Mouse (Mus musculus): Measurements from ENCODE around the gene Pofut1. TPM values are rescaled to one million over a fixed set of nuclear protein-coding genes. Genes with fewer than 3 reads are reported as not detected.
"Not testable (repeated sequence)": the region's sequence is repeated elsewhere in the genome, so short reads cannot be mapped to it uniquely, and the experiment has no call there.

Pofut1 gene
- total RNA-seq, 2 experiments from 2014 or later, result 16.0 to 20.3 TPM

DNA sequence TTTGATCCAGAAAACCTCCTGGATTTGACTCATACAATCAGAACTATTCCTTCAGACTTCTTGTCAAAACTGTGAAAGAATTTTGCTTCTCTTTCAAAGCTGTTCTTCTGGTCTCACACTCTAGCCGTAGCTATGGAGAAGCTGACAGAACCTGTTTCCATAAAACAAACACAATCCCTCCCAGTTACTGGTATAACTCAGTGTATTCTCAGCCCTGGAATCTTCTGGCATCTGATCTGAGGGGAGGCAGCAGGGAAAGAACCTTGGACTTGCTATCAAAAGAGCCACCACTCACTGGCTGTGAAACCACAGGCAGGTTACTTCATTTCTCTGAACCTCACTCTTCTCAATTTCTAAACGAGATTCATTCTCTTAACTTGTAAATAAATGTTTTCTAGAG is 2.9 kb upstream of the Pofut1 start:
- ATAC-seq (replicated peaks; ENCODE audit: poor library complexity, severe bottlenecking), result no peak

DNA sequence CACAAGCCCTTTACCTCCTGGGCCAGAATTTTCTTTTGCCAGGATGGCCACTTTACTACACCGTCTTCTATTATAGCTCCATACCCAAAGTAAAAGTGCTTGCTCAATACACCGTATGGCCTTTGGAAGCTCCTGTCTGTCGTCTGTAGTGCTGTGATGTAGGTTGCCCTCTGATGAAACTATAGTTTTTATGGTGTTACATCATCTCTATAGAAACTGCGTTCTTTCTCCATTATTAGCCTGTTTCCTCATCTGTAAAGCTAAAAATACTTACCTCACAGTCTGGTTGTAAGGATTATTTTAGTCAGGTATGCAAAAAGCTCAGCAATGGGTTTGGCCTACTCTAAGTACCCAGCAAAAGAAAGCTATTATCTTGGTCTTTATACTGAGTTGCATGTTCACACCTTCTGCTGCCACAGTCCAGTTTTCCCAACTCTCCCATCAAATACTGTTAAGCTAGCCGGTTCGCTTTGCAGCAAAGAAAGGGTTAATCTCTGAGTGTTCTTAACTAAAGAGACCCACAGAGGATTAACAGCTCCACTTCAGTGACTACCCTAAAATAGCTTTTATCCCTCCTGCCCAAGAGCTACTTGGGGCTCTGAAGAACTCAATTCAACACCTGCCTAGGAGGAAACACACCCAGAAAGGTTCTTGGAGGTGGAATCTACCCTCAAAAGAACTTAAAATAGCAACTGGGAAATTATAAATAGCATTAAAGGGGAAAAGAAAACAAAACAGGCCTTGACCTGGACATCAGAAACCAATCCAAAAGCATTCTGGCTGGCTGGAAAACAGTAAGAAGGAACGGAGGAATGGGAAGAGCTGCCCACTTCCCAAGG is 2.1 kb upstream of the Pofut1 start:
- peak; percentile 75 for ATAC-seq (replicated peaks; ENCODE audit: poor library complexity, severe bottlenecking)

DNA sequence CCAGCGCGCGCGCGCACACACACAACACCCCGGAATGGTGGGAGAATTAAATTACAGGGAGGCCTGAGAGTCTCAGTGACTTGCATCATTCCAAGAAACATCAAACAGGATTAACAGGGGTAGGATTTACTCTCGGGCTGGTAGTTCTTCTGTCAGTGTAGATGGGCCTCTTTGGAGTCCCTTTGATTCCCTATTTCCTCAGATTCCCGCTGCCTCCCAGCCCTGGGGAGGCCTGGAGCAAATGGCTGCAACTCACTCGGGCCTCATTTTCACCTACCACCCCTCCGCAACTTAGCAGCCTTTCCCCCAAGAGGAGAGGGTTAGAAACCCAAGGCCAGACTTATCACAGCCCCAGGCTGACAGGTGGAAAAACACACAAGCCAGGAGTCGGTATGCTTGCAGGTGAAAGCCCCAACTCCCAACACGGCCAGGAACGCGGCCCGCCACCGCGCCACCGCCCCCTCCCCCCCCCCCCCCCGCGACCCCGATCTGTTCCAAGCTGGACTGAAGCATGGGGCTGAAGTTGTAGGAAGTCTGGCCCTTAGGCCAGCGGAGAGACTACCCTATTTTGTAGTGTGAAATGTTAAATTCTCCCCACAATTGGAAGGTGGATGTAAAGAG is 1.4 kb upstream of the Pofut1 start:
- ATAC-seq (replicated peaks; ENCODE audit: poor library complexity, severe bottlenecking), result no peak

DNA sequence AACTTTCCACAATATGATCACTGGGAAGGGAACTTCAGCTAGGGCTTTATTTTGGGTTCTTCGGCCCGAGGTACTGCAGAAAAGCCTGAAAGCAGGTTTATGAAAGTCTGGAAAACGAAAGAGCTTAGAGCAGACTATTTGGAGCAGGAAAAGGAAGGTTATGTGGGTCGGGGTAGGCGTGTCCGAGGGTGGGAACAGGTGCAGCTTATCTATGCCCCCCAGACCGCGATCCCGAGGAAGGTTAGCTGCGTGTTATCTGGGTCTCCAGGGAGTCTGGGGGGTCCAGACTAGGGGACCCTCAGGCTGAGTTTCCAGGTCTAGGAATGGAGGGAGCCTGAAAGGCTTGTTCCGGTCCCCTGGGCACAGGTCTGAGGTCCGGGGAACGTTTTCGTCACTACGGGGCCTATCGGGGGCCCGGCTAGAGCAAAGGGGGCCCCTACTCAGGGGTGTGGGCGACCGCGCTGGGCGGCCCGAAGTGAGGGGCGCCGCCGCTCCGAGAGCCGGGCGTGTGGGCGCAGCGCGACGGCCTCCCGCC is 565 bp upstream of the Pofut1 start:
- peak; percentile 17 for ATAC-seq (replicated peaks; ENCODE audit: poor library complexity, severe bottlenecking)

DNA sequence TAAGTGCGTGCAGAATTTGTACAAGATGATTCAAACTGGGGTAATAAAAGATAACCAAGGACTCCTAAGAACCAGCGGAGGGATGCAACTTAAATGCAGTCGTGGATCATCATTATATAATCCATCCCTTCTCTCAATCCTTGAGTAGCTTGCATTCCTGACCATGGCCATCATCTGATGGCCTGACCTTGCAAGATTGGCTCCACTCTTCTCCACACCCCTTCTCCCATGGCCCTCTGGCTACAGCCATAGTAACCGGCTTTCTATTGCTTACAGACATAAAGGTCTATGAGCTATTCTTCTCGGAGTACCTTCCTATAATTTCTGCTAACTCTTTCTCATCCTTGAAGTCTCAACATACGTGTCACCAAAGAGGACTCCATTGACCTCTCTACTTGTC is 823 bp downstream of the Pofut1 start:
- no peak for ATAC-seq (replicated peaks; ENCODE audit: poor library complexity, severe bottlenecking)

DNA sequence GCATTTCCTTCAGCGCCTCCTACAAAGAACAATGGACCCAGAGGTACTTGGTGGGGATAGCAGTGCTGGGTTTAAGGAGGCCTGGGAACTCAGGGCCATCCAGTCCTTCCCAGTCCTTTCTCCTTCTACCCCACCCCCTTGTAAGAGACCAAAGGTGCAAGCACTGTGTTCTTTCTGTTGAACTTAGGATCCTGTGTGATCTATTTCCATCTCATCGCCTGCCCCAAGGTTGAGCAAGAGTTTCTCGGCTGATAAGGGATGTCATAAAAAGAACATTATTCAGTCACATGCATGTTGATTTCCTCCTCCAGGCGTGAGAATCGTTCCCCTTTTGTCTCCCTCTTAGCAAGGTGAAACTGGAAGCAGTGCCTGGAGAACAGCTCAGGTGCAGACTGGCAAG is 8.4 kb downstream of the Pofut1 start:
- peak; percentile 65 for ATAC-seq (replicated peaks; ENCODE audit: poor library complexity, severe bottlenecking)

DNA sequence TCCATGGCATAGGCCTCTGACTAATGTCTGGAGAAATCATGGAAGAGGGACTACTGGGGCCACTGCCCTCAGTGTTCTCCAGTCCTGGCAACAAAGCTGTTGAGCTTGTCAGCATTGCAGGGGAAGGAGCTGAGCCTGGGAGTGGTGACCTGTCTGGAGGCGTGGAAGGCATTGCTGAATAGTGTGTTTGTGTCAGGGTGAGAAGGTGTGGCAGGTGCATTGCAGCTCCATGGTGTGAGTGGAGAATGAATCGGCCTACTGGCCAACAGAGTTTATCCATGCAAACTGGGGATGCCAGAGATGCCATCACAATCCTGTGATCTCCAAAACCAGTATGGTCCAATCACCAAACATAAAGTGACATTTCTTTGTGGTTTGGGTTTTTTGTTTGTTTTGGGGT is 15.3 kb downstream of the Pofut1 start:
- ATAC-seq (replicated peaks; ENCODE audit: poor library complexity, severe bottlenecking), result no peak

DNA sequence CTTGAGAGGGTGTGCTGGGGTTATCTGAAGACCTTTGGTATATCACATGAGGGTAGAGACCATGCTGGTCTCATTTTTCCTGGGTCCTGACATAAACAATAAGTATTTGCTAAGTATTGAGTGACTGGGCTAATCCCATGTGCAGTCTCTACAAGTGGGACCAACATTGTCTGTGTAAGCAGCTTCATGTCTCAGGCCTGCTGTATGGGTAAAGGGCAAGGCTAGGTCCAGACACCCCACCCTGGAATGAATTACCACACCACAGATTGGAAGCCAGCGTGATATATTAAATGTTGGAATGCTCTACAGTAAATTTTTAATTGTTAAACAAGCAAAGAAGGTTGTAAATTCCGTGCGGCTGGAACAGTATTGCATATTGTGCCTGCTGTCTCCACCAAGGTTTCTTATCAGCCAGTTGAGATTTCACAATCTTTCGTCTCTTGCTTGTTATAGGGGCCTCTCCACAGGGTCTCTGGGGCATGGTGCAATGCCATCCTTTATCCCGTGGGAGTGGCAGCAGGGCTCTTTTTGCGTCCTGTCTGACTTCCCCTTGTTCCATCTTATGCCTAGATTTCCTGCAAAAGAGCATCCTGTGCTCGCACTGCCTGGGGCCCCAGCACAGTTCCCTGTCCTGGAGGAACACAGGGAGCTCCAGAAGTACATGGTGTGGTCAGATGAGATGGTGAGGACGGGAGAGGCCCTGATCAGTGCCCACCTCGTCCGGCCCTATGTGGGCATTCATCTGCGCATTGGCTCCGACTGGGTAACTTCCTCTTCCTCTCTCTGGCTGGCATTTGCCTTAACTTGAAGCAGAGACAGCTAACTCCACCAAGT is 17.9 kb downstream of the Pofut1 start:
- ATAC-seq (replicated peaks; ENCODE audit: poor library complexity, severe bottlenecking), result peak; percentile 87

DNA sequence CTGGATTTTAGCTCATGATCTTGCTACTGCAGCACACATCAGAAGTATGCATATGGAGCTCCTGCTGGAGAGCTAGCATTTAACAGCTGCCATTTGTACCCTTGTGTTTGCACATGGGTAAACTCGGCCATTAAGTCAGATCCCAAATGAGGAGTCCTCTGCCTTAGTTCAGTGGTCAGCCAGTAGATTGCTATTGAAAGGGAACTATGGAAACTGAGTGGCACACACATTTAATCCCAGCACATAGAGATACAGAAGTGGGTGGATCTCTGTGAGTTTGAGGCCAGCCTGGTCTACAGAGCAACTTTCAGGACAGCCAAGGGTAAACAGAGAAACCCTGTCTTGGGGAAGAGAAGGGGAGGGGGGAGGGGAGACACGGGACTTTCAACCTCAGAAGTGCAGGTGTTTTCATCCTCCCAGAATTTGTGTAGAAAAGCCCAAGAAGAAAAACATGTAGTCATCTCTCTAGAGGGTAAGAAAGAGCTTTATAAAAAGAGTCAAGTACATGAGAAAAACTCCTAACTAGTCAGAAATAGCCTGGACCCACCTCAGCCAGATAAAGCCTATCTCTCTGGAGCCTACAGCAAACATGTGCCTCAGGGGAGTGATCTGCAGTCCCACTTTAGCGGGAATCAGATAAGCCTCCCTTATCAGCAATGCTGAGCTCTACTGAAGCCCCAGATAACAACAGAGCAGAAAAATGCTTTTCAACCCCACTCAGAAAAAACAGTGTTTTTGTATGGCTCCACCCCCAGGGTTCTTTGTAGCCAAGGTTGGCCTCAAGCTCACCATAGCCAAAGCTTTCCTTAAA is 18.7 kb downstream of the Pofut1 start:
- ATAC-seq (replicated peaks; ENCODE audit: poor library complexity, severe bottlenecking), result peak; percentile 17; the same call in 1 of the 2 replicates

DNA sequence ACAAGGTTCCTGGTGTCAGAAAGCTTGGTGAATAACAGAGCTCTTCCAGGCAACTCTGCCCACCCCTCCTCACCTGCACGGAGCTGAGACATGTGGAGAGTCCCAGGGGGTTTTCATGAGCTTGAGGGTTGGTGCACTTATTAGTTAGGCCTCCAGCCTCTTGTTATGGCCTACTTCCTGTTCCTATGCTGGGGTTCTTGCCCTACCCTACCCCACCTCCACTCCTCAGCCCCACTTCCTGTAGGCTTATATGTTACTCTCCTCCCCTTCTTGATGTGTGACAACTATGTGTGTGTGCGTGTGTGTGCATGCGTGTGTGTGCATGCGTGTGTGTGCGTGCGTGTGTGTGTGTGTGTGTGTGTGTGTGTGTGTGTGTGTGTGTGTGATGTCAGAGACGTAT is 21.7 kb downstream of the Pofut1 start:
- ATAC-seq (replicated peaks; ENCODE audit: poor library complexity, severe bottlenecking), result peak; percentile 40

DNA sequence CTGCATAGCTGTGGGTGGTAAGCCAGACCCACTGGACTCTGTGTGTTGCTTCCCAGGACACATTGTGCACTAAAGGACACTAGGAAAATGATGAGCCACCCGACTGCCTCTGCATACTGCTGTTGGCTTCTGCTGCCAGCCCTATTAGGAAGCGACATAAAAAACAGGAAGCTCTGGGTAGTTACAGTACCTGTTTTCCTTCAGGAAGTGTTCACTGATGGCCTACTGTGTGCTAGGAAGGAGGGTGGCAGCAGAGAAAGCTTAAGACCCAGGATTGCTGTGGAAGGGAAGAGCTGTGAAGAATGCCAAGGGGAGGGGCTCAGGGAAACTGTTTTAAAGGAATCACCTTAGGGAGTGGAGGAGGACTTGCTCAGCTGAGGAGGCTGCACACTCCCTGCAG is 26.0 kb downstream of the Pofut1 start:
- ATAC-seq (replicated peaks; ENCODE audit: poor library complexity, severe bottlenecking), result peak; percentile 29; the same call in 1 of the 2 replicates

DNA sequence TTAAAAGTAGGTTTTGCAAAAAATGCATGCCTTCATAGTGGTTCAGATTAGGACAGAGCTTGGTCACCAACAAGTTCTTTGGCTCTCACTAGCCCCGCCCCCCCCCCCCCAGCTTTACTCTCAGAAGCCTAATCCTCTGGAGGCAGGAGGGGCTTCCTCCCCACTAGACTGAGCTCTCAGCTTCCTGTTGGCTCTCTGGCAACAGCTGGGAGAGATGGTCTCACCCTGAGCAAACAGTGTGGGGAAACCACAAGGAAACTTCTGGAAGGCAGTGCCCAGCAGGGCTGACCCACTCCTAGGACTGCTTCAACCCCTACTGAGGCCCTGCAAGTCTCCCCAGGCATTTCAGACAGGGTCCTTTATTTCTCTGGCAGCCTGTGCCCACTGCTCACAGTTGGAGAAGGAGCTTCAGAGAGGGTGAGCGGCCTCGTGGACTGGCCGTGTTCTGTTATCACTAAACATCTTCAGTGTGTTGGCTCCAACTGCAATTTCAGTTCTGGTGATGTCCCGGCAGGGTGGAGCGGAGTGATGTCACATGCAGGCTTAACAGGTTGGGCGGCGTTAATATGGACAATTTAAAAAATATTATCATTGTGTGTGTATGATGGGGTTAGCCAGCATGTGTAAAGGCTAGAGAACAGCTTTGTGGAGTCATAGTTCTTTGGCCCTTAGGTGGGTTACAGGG is 29.0 kb downstream of the Pofut1 start:
- peak; percentile 61 for ATAC-seq (replicated peaks; ENCODE audit: poor library complexity, severe bottlenecking)

DNA sequence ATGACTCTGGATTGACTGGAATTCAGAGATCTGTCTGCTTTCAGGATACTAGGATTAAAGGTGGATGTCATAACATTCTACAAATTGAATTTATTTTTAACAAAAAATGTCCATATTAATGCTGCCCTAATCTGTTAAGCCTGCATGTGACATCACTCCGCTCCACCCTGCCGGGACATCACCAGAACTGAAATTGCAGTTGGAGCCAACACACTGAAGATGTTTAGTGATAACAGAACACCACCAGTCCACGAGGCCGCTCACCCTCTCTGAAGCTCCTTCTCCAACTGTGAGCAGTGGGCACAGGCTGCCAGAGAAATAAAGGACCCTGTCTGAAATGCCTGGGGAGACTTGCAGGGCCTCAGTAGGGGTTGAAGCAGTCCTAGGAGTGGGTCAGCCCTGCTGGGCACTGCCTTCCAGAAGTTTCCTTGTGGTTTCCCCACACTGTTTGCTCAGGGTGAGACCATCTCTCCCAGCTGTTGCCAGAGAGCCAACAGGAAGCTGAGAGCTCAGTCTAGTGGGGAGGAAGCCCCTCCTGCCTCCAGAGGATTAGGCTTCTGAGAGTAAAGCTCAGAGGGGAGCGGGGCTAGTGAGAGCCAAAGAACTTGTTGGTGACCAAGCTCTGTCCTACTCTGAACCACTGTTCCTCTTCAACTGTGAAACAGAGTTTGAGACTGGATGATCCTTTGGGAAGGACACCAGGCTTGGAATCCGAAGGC is 33.0 kb downstream of the Pofut1 start:
- ATAC-seq (replicated peaks; ENCODE audit: poor library complexity, severe bottlenecking), result peak; percentile 68

DNA sequence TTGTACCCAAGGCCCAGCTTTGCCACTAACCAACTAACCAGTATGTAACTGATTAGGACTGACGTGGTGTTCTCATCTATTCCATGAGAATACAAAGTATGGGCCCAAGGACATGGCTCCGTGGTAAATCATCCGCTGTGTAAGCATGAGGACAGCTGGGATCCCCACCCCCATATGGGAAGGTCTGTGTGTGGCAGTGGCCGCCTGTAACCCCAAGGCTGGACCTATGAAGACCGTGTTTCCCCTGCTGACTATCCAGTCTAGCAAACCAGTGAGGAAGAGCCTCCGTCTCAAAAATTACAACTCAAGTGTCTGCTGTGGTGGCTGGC is 33.5 kb downstream of the Pofut1 start:
- no peak for ATAC-seq (replicated peaks; ENCODE audit: poor library complexity, severe bottlenecking)

DNA sequence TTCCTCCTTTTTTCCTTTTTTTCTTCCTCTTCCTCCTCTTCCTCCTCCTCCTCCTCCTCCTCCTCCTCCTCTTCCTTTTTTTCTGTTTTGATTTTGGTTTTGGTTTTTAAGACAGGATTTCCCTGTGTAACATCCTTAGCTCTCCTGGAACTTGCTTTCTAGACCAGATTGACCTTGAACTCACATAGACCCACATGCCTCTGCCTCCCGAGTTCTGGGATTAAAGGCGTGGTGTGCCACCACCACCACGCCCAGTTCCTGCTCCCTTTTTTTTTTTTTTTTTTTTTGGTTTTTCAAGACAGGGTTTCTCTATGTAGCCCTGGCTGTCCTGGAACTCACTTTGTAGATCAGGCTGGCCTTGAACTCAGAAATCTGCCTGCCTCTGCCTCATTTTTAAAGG is 34.2 kb downstream of the Pofut1 start:
- ATAC-seq (replicated peaks; ENCODE audit: poor library complexity, severe bottlenecking), result not testable (repeated sequence)

DNA sequence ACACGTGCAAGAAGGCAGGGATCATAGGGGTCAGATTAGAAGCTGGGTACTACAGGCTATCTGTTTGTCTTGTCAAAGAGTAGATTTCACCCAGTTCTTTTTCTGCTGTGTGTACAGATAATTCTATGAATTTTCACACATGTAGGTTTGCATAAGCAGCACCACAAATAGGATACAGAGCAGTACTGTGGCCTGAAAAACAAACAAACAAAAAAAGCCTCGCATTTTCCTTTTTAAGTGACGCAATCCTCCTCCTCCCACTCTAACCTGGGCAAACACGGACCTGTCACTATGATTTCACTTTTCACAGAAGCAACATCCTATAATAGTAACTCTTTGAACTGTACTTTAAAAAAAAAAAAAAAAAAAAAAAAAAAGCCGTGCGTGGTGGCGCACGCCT is 35.1 kb downstream of the Pofut1 start:
- ATAC-seq (replicated peaks; ENCODE audit: poor library complexity, severe bottlenecking), result no peak

DNA sequence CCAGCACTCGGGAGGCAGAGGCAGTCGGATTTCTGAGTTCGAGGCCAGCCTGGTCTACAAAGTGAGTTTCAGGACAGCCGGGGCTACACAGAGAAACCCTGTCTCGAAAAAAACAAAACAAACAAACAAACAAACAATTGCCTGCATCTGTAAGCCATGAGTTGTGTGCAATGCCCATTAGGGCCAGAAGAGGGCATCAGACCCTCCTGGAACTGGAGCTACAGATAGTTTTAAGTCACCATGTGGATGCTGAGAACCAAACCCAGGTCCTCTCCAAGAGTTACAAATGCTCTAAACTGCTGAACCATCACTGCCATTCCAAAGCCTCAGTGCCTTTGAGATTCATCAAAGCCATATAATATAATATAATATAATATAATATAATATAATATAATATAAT is 35.5 kb downstream of the Pofut1 start:
- not testable (repeated sequence) for ATAC-seq (replicated peaks; ENCODE audit: poor library complexity, severe bottlenecking)

DNA sequence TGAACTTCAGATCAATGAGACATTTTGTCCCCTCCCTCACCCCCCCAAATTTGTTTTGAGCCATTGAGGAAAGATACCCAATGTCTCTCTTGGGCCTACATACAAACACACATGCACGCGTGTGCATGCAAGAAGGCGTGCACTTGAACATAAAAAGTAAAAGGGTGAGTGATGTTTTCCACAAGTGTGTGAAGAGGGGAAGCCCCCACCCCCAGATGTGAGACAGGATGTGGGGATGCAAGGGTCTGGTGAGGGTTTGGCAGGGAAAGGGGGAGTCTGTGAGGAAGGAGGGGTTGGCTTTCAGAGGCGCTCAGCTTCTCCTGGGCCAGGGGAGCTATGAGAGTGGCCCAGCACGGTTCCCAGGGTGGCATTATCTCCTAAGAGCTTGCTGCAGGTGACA is 37.0 kb downstream of the Pofut1 start:
- ATAC-seq (replicated peaks; ENCODE audit: poor library complexity, severe bottlenecking), result no peak

DNA sequence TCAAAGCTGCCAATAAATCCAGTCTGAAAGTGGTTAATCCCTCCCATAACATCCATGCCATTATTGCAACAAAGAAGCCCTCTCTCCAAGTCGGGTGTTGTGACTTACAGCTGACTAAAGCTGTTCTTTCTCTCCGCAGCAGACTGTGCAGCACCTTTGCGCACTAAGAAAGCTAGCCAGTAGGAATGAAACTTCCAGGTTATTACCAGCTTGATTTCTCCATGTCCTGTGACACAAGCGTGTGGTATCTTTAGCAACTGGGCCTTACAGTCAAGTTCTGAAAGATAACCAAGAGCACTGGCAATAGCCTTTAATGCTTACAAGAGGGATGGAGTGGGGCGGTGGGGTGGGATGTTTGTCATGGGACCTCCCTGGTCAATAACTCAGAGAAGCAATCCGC is 42.6 kb downstream of the Pofut1 start:
- peak; percentile 57; the same call in 1 of the 2 replicates for ATAC-seq (replicated peaks; ENCODE audit: poor library complexity, severe bottlenecking)
